Mouse (Mus musculus) forebrain, embryonic 11.5 days (tissue): ENCODE measurements around the gene Gja5. TPM values are rescaled to one million over a fixed set of nuclear protein-coding genes. Genes with fewer than 3 reads are reported as not detected.

ENCODE experiments used
- ATAC-seq: fragments of 200-750 bp; cut with Nextera tagmentation; replicated peaks from 2 replicates; pipeline ENCODE4 v1.8.0; 2017; ENCODE audit warnings: moderate TSS enrichment; ENCODE audit not compliant: low FRiP score
- DNase-seq: peaks from one replicate; pipeline ENCODE4 v3.0.0-alpha.2; 2017; ENCODE audit warnings: low spot score
- H3K27ac ChIP-seq: fragments of 300-500 bp; sonication (generic); 2 replicates; pipeline ENCODE4 v1.5.1; 2014; ENCODE audit warnings: low read depth, low read length
- H3K27me3 ChIP-seq: fragments of 300-500 bp; sonication (generic); 2 replicates; pipeline ENCODE4 v1.6.1; 2014; ENCODE audit warnings: mild to moderate bottlenecking, low read length, mixed read lengths; ENCODE audit not compliant: control insufficient read depth, insufficient read depth
- H3K36me3 ChIP-seq: fragments of 300-500 bp; sonication (generic); 2 replicates; pipeline ENCODE4 v1.6.1; 2014; ENCODE audit warnings: mild to moderate bottlenecking, low read length, moderate library complexity, mixed read lengths; ENCODE audit not compliant: control insufficient read depth, insufficient read depth
- H3K4me1 ChIP-seq: fragments of 300-500 bp; sonication (generic); replicated peaks from 2 replicates; pipeline ENCODE4 v1.6.1; 2014; ENCODE audit warnings: low read length, mixed read lengths; ENCODE audit not compliant: control insufficient read depth, insufficient read depth
- H3K4me2 ChIP-seq: fragments of 300-500 bp; sonication (generic); 2 replicates; pipeline ENCODE4 v1.6.1; 2014; ENCODE audit warnings: low read depth, mild to moderate bottlenecking, low read length, moderate library complexity, mixed read lengths; ENCODE audit not compliant: severe bottlenecking
- H3K4me3 ChIP-seq: fragments of 300-500 bp; sonication (generic); 2 replicates; pipeline ENCODE4 v1.5.1; 2014; ENCODE audit warnings: low read depth, low read length
- H3K9ac ChIP-seq: fragments of 300-500 bp; sonication (generic); 2 replicates; pipeline ENCODE4 v1.6.1; 2014; ENCODE audit warnings: low read length
- H3K9me3 ChIP-seq: fragments of 300-500 bp; sonication (generic); 2 replicates; pipeline ENCODE4 v1.6.1; 2016; ENCODE audit warnings: low read length, mixed read lengths; ENCODE audit not compliant: control insufficient read depth
- whole genome bisulfite sequencing: fragments of 180-500 bp; shearing (Covaris S2); extraction: QIAGEN DNeasy Blood & Tissue Kit; methylation state at CpG from one replicate; pipeline ENCODE4 v1.1.7; 2014; 5-methylcytosine and 5-hydroxymethylcytosine counted together
- polyA plus RNA-seq: library from polyadenylated mRNA; unstranded; fragments of >200 nt; fragmentation: Nextera tagmentation; extraction: Ambion mirVana; gene quantifications from 2 replicates; pipeline ENCODE4 v1.2.1, GENCODE M21; 2014

Gene Gja5
- polyA plus RNA-seq, 1 experiment from 2014 or later: 2.5 TPM

- Histone ChIP-seq H3K4me1 (peaks cover 5% of the 10 kb centered on the region; the same call in 1 of the 2 replicates), H3K27ac (no peak overlapping the region), H3K27me3 (peaks cover 2% of the 10 kb centered on the region; the same call in 1 of the 2 replicates), H3K4me3 (peak overlapping the region; percentile 95), H3K9me3 (no peaks in the 10 kb centered on the region), H3K9ac (peak overlapping the region; percentile 87), H3K4me2 (peak overlapping the region; percentile 96), H3K36me3 (no peaks in the 10 kb centered on the region)
- WGBS: 46% methylated on average over 9 of the region's 9 CpGs
- ATAC-seq: peak; percentile 57
- no peak for DNase-seq
These were observed 1.1 kb downstream of the Gja5 start for GRCm38 (mm10) chr3:96905592-96905991.

- Histone ChIP-seq H3K27ac (no peak overlapping the region), H3K9ac (no peak overlapping the region), H3K27me3 (no peaks in the 10 kb centered on the region), H3K4me2 (no peak overlapping the region), H3K9me3 (no peaks in the 10 kb centered on the region), H3K36me3 (no peaks in the 10 kb centered on the region), H3K4me3 (no peak overlapping the region), H3K4me1 (no peaks in the 10 kb centered on the region)
- no peak for DNase-seq
- no peak for ATAC-seq
- 80% methylated on average over 7 of the region's 7 CpGs for WGBS
These were observed 16.5 kb downstream of the Gja5 start for GRCm38 (mm10) chr3:96920991-96921390.

GRCm38 (mm10) chr3:96924631-96925030 lies 20.1 kb downstream of the Gja5 start:
- no peaks in the 10 kb centered on the region for H3K9me3 ChIP-seq
- H3K4me2 ChIP-seq: no peak overlapping the region
- no peak for ATAC-seq
- H3K36me3 ChIP-seq: no peaks in the 10 kb centered on the region
- H3K4me1 ChIP-seq: no peaks in the 10 kb centered on the region
- H3K9ac ChIP-seq: no peak overlapping the region
- DNase-seq: no peak
- H3K27ac ChIP-seq: no peak overlapping the region
- no peaks in the 10 kb centered on the region for H3K27me3 ChIP-seq
- WGBS: 87% methylated on average over 4 of the region's 4 CpGs
- H3K4me3 ChIP-seq: no peak overlapping the region

- Histone ChIP-seq H3K9me3 (no peaks in the 10 kb centered on the region), H3K27ac (no peak within 1 kb of the TSS), H3K4me1 (peaks cover 4% of the 10 kb centered on the region; the same call in 1 of the 2 replicates), H3K4me3 (no peak within 1 kb of the TSS), H3K36me3 (no peaks in the 10 kb centered on the region), H3K9ac (no peak within 1 kb of the TSS), H3K4me2 (no peak within 1 kb of the TSS), H3K27me3 (no peaks in the 10 kb centered on the region)
- DNase-seq (no peak), ATAC-seq (no peak)
- 72% methylated on average over 6 of the region's 6 CpGs for WGBS
These were observed 21.4 kb downstream of the Gja5 start, which contains the start of gene Gja8 for GRCm38 (mm10) chr3:96925920-96926319. Gene Gja8 (minus strand): TSS chr3:96926020.

GRCm38 (mm10) chr3:96931261-96931681 lies 26.8 kb downstream of the Gja5 start:
- DNase-seq: peak; percentile 63

GRCm38 (mm10) chr3:96936241-96936640 lies 31.7 kb downstream of the Gja5 start:
- Histone ChIP-seq H3K4me2 (no peak overlapping the region), H3K9me3 (no peaks in the 10 kb centered on the region), H3K4me1 (peaks cover 7% of the 10 kb centered on the region; the same call in 1 of the 2 replicates), H3K36me3 (no peaks in the 10 kb centered on the region), H3K27me3 (no peaks in the 10 kb centered on the region), H3K27ac (no peak overlapping the region), H3K9ac (no peak overlapping the region), H3K4me3 (no peak overlapping the region)
- ATAC-seq (no peak), DNase-seq (no peak)
- 9% methylated on average over 6 of the region's 6 CpGs for WGBS

More at GRCm38 (mm10) chr3:96931261-96931681, 26.8 kb downstream of the Gja5 start:
- H3K4me1 ChIP-seq: peaks cover 8% of the 10 kb centered on the region; the same call in 1 of the 2 replicates
- 0 out of 2 replicates have a peak overlapping the region, but pooled peaks have one; percentile 25 for H3K27ac ChIP-seq
- H3K4me2 ChIP-seq: no peak overlapping the region; the same call in 1 of the 2 replicates
- H3K27me3 ChIP-seq: no peaks in the 10 kb centered on the region
- no peak overlapping the region for H3K9ac ChIP-seq
- H3K4me3 ChIP-seq: no peak overlapping the region
- no peaks in the 10 kb centered on the region for H3K9me3 ChIP-seq
- H3K36me3 ChIP-seq: no peaks in the 10 kb centered on the region
- 9% methylated on average over 5 of the region's 5 CpGs for WGBS
- ATAC-seq: peak; percentile 70

- Histone ChIP-seq H3K36me3 (no peaks in the 10 kb centered on the region), H3K27me3 (no peaks in the 10 kb centered on the region), H3K27ac (no peak overlapping the region), H3K4me2 (no peak overlapping the region), H3K4me3 (no peak overlapping the region), H3K9ac (no peak overlapping the region), H3K4me1 (peaks cover 5% of the 10 kb centered on the region; the same call in 1 of the 2 replicates), H3K9me3 (no peaks in the 10 kb centered on the region)
- ATAC-seq (peak; percentile 76), DNase-seq (no peak)
- WGBS: 36% methylated on average over 5 of the region's 5 CpGs
These were observed 33.1 kb downstream of the Gja5 start for GRCm38 (mm10) chr3:96937606-96938005.

GRCm38 (mm10) chr3:96938738-96939137 lies 34.2 kb downstream of the Gja5 start:
- DNase-seq: peak; percentile 92
- H3K27ac ChIP-seq: no peak overlapping the region
- H3K36me3 ChIP-seq: no peaks in the 10 kb centered on the region
- ATAC-seq: peak; percentile 74
- H3K9me3 ChIP-seq: no peaks in the 10 kb centered on the region
- no peaks in the 10 kb centered on the region for H3K27me3 ChIP-seq
- peak overlapping the region; percentile 34; the same call in 1 of the 2 replicates for H3K4me2 ChIP-seq
- H3K4me3 ChIP-seq: peak overlapping the region; percentile 17; the same call in 1 of the 2 replicates
- H3K4me1 ChIP-seq: peaks cover 5% of the 10 kb centered on the region; the same call in 1 of the 2 replicates
- WGBS: 12% methylated on average over 11 of the region's 11 CpGs
- H3K9ac ChIP-seq: no peak overlapping the region

- H3K27ac ChIP-seq: no peak overlapping the region
- no peak overlapping the region for H3K4me3 ChIP-seq
- H3K4me2 ChIP-seq: no peak overlapping the region
- WGBS: 83% methylated on average over 2 of the region's 2 CpGs
- no peaks in the 10 kb centered on the region for H3K9me3 ChIP-seq
- no peak overlapping the region for H3K9ac ChIP-seq
- no peaks in the 10 kb centered on the region for H3K36me3 ChIP-seq
- ATAC-seq: no peak
- peaks cover 2% of the 10 kb centered on the region; the same call in 1 of the 2 replicates for H3K4me1 ChIP-seq
- no peak for DNase-seq
- H3K27me3 ChIP-seq: no peaks in the 10 kb centered on the region
These were observed 38.2 kb downstream of the Gja5 start for GRCm38 (mm10) chr3:96942706-96943105.
